Mouse (Mus musculus): ENCODE measurements around the gene Ube3b.

DNA sequence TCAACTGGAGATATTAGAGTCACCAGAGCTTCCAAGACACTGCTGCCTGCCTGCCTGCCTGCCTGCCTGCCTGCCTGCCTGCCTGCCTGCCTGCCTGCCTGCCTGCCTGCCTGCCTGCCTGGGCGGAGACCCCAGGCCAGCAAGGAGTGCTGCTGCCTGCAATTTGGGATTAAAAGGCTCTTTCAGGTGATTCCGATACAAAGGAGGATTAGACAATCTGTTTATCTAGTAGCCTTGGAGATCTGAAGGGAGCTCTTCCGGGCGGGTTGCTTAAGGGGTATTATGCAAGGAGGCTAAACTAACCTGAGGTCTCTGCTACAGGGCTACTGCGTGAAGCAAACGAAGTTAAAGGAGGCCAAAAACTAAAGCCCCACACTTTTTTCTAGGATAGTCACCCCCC, 1.5 kb upstream of the Ube3b start:
- TF ChIP-seq CTCF (IDR thresholded peaks at IDR 0.05; ENCODE audit: low read depth) (no peak), EP300 (optimal IDR thresholded peaks at IDR 0.05) (no peak)

Measured in stomach, postnatal 0 days (tissue).